Mouse (Mus musculus) bone marrow, adult 2 months (tissue): Measurements from ENCODE around the gene Hal.

Experiments
- CTCF ChIP-seq: fragments of 200-500 bp; IDR thresholded peaks from 2 replicates; pipeline ENCODE4 v1.5.1; 2011; ENCODE audit warnings: low read length, control low read depth; ENCODE audit not compliant: control insufficient read depth, insufficient read depth
- POLR2A ChIP-seq: fragments of 200-500 bp; IDR thresholded peaks from 2 replicates; pipeline ENCODE4 v1.6.1; 2011; ENCODE audit warnings: low read depth, mild to moderate bottlenecking, control low read depth, low read length, borderline replicate concordance; ENCODE audit not compliant: control insufficient read depth

DNA sequence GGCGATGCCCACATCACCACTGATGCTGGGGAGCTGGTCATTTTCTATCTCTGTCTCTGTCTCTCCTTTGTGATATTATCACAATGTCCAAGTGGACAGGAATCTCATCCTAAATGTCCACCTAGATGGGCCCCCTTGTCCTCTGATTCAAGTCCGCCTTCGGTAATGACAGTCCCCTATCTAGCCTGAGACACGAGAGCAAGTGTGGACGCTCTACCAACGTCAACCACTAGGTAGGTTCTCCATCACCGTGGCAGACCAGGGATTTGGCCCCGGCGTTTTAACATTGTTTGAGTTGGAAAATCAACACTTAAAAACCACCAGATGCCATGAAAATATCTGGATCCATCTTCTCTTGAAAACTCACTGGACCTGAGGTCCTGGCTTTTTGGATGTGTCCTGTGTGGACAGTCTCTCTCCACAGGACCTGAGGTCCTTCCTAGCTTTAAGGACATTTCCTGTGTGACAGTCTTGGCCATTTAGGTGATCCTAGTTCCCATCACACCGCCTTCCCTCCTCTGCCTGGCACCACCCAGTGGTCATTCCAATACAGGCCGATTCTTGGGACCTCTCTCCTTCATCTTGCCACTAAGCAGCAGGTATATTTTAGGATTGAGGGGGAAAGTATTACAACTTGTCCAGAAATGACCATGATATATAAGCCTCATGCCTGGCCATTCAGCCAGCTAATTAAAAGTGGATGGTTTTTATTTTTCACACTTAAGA, 79.4 kb downstream of the Hal start:
- TF ChIP-seq CTCF, result no peak; the same call in 1 of the 2 replicates
- no peak for TF ChIP-seq POLR2A
